ENCODE assay signal across 2 mouse cellular contexts in genomic region chr6:120811999-120812398, GRCm38 (mm10). TPM values are rescaled to one million over a fixed set of nuclear protein-coding genes. Genes with fewer than 3 reads are reported as not detected.
"Had no signal": no experiment of that assay in that cellular context is flagged by ENCODE, and none has a peak within 500 bp of the region (broad histone marks: within the 10 kb centered on the region; RNA-seq: fewer than 3 reads in every experiment).

No protein-coding gene starts in this region.

RNA-seq across cellular contexts. Expression of gene Slc25a18, which starts 38.6 kb away (rescaled TPM):
- polyA plus RNA-seq: thymus, postnatal 0 days; urinary bladder, adult 2 months had no signal
